Mouse (Mus musculus) right cerebral cortex, postnatal 10 days (tissue): ENCODE measurements around the gene Tipin.
"Not testable (repeated sequence)": the region's sequence is repeated elsewhere in the genome, so short reads cannot be mapped to it uniquely, and the experiment has no call there.

Experiments
- DNase-seq, 2 experiments: peaks; one replicate each; pipeline ENCODE4 v3.0.0; 2021; ENCODE audit warnings: low spot score in 2 of 2

Tipin gene

DNA sequence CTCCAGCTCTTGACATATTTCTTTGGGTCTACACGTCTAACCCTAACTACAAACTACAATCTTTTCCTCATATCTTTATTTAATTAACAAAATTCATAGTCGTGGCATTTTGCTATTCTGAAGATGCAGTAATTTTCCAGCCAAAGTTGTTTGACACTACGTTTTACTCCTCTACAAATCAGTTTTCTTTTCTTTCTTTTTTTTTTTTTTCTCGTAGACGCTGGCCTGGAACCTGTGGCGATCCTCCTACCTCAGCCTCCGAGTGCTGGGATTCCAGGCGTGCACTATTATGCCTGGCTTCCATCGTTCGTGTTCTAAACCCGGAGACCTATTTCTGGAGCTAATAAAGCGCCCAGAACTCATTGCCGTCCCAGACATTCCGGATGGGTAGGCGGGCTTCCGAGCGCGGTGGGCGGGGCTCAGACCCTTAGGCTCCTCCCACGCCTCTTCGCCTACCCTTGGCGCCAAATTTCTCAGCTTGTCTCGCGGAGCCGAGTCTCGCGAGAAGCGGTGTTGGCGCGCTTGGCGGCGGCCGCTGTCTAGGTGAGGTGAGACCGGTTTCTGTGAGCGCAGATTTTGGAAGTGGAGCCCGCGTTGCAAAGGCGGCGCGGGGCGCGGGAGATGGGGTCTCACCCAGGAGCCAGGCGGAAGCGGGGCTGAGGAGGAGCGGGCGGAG is at the start of gene Tipin:
TSS of gene Tipin (plus strand) at position 477 of the 676 bp plus-strand sequence.
- DNase-seq = peak; percentile 95 to 96

DNA sequence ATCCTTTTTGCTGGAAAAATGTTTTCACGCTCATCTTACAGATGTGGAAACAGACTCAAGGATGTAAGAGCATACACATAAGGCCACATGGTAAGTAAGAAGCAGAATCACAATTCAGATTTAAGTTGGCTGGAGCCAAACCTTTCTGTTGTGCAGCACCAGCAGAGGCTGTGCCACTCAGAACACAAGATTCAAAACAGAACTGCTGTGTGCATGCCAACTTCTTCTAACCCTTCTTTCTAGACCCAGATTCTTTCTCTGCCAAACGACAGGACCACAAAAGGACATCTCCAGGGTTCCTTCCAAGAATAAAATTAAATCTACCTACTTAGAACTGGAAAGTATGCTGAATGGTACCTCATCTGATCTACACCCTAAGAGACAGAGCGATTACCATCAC is 49.7 kb upstream of the Tipin start:
- DNase-seq = no peak

DNA sequence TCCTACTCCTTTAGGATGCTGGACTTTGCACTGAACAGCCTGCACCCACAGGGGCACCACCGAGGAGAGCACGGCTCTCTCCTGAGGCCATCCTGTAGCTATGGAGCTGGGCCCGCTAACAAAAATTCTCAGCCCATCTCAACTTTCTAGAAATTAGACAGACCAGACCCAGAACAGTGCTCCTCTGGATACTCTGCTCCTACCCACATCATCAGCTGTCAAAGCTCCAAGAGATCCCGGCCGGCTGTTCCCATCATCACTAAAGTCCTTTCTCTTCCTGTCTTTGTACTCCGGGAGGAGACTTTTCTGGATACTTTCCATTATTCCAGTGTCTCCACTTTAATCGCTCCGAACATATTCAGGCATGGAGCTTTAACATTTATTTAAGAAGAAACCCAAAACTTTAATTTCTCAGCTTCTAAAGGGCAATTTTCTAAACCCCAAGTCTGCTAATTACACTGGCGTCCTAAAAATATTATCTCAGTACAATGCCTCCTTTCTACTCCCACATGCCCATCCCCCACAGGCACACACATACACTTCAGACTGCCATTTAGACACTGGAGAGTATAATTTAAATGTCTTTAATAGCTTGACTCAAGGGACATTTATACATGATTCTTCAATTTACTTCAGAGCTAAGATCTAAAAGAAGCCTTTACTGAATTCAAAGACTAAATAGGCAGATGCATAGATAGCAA is 49.0 kb upstream of the Tipin start:
- no peak for DNase-seq

DNA sequence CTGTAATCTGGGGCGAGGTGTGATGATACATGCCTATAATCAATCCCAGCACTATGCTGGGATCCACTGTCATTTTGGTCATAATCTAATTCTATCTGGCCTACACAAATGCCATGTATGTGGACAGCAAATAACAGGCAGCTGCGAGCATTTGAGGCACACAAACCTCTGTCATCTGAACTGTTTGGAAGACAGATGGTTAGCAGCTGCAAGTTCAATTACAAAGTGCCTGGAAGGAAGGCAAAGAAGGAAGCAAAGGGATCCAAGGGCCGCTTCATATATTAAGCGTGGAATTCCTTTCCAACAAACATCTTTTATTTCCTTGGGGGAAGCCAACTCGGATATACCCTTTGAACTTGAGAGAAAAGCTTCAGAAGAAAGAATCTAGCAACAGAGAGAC is 47.7 kb upstream of the Tipin start:
- DNase-seq = no peak

DNA sequence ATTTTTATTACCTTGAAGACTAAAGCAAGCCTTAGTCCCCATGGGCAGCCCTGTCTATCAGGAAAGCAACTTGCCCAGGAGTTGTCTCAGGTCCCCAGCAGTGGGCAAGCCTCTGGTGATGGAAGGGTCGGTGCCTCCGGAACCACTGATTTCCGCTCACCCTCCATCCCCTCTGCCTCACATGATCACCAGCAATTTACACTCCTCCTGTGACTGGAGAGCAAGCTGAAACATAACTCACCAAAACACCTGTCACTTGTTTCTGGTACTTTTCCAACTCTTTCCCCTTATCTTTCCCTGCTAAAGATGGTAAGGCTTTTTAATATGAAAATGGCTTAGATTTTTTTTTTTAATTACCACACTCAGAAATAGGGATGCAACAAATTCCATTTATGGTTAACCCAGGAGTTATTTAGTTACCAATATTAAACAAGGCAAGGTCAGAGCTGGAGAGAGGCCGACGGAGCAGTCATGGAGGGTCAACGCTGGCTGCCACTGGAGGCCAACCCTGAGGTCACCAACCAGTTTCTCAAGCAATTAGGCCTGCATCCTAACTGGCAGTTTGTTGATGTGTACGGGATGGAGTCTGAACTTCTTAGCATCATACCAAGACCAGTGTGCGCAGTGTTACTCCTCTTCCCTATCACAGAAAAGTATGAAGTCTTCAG is 46.5 kb upstream of the Tipin start, which contains the start of gene Uchl4:
TSS of gene Uchl4 (plus strand) at position 434 of the 668 bp plus-strand sequence.
- peak in 1 of 2 experiments; percentile 16 for DNase-seq

DNA sequence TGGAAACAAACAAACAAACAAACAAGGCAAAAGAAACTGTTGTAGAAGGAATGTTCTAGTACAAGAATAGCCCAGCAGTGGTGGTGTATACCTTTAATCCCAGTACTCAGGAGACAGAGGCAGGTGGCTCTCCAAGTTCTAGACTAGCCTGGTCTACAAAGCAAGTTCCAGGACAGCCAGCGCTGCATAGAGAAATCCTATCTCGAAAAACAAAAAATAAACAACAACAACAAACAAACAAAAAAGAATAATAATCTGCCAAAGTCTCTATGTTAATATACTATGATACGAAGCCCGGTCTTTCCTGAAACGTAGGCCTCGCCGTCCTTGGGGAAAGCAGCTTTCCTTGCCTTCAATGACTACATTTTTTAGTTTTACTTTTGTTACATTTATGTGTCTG is 45.3 kb upstream of the Tipin start:
- no peak for DNase-seq

DNA sequence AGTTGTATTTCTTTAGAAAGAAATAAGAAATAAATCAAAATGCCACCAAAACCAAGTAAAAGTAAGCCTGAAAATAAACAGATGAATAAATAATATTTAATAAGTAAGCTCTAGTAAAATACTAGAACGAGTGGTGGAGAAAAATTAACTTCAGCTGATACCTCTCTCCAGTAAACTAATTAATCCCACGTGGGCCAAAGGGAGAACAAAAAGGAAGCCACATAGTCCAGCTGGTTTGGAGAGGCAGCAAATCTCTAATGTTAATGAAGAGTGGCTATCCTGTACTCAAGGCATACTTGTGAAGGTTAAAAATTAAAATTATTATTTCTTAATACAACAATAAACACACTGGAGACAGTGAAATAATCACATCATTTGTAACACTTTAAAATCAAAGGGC is 41.3 kb upstream of the Tipin start:
- no peak for DNase-seq

DNA sequence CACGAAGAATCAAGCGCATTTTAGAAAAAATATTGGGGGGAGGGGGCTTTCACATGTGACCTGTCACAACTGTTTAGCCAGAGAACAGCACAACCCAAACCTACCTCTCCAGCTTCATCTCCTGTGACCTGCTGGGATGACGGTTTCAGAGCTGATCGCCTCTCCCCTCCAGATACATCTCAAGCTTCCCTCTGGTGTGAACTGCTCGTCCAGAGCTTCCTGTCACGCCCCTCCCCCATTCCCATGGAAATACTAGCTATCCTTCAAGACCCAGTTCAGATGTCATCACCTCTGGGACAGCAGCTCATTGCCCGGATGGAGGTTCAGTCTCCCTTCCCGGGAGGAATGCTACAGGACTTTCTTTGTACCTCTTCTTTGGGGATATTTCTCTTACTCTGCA is 40.7 kb upstream of the Tipin start:
- DNase-seq = no peak

DNA sequence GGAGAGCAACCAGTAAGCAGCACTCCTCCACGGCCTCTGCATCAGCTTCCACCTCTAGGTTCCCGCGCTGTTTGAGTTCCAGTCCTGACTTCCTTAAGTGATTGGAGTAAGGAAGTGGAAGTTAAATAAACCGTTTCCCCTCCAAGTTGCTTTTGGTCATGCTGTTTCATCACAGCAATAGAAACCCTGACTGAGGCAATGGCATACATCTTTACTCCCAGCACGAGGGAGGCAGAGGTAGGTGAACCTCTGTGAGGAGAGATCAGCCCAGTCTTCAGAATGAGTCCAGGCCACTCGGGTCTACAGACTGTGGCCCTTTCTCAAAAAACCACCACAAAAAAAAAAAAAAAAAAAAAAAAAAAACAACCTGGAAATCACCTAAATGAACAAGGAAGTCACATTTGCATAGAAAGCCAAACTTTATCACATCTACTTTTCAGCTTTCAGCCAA is 39.0 kb upstream of the Tipin start:
- DNase-seq = no peak

DNA sequence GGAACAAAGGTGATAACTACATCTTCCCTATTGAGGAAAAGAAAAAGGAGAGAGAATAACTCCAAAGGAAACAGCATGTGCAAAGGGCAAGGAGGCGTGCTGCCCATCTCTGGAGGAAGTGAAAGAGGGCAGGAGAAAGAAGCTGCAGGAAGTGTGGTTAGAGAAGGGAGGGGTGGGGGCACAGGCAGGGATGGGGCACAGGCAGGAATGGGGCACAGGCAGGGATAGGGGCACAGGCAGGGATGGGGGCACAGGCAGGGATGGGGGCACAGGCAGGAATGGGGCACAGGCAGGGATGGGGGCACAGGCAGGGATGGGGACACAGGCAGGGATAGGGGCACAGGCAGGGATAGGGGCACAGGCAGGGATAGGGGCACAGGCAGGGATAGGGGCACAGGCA is 32.0 kb upstream of the Tipin start:
- no peak for DNase-seq

DNA sequence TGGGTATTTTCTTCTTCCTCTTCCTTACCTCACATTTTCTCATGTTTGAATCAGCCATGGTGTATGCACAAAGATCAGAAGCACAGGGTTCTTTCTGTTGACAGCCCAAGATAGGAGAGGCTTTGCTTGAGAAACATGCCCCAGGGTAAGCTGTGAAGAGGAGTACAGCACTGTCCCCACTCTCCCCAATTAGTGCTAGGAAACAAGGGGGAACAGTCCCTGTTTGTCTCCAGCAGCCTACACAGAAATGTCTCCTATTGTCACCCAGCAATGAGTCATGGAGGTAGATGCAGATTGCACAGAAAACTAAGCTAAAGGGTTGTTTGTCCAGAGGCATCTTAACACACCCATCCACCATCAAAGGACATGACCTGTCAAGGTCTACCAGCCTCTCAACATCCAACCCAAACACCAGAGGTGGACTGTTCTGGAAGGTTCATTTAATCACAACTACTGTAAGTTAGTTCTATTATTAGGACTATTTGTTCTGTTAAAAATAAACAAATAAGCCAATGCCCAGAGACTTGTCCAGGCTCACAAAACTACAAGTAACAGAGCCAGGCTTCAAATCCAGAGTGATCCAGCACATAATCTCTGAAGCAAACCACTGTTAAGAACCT is 31.2 kb upstream of the Tipin start:
- DNase-seq = no peak

DNA sequence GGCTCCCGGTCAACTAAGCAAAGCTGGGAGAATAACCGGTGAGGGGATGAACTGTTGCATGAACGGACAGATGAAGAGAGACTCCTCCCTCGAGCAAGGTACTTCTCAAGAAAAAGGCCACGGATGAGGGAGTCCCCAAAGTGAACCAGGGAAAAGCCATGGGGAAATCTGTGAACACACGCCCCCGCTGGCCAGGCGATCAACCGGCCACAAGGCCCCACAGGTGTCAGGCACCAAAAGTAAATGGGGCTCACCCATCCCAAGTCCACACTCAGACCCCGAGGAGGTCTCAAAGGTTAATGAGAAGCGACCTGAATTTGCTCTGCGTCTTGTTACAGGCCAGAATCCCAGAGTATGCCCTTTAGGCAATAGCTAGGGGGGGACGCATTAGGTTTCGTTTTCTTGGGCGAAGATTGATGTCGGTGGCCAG is 28.8 kb upstream of the Tipin start:
- DNase-seq = no peak

DNA sequence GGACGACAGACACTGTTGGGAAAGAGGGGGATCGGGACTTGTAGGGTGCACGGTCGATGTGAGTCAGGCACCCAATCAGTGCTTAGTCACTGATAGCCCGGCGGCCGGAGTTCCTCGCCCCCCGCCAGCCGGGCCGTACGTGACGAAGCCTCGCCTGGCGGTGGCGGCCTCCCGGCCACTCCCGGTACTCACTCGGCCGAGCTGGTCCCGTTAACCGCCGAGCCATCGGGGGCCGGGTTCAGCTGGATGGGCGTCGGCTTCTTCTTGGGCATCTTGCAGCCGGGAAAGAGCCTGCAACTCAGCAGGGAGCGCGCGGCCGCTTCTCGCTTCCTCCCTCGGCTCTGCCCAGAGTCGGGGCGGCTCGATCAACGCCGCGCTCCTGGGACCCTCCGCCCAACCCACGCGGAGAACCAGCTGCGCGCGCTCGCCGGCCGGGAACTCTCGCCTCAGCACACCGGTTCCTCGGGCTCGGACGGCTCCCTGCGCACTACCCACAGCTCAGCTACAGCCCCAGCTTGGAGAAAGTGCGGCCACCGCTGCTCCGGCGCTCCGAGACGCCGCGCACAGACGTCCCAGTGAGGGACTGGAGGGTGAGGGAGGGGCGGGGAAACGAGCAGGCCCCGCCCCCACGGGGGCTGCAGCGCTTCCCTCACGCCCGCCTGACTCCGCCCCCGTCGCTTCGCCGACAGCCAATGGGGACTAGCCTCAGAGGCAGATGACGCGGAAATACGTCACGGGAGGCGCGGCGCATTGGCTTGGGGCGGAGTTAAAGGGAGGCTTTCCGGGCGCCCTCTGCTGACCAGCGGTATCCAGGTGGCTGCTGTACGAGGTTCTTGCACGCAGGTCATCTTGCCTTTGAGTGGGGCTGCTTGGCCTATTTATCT is 28.1 kb upstream of the Tipin start, which contains the start of gene Map2k1:
TSS of gene Map2k1 (minus strand) at position 611 of the 884 bp plus-strand sequence.
- DNase-seq = peak; percentile 99 to 100

DNA sequence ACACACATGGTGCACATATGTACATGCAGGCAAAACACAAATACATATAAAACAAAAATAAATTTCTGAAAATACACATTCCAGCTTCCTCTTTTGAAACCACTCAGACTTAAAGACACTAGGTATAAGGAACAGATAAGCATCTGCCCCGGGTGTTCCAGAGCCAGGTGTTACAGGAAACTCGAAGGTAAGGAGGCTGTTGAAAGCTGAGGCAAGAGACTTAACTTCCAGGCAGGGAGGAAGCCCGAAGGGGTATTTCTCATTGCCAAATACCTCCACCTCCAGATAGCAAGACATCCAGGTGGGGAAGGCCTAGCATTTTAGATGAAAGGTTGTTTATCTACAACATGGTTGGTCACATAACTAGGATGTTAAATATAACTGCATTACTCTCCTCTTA is 26.0 kb upstream of the Tipin start:
- no peak for DNase-seq

DNA sequence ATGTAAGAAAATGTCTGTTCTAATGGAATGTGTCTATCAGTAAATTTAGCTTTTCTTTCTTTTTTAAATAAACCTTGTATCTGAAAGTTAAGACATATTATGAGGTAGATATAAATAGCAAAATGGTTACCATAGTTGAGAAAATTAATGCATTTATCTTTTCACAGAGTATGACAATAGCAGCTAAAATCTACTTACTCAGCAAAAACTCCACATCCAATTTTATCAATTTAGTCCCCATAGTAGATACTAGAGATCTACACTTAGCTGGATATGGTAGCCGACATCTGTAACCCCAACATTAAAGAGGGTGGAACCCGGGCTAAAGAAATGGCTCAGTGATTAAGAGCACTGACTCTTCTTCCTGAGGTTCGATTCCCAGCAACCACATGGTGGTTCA is 25.2 kb upstream of the Tipin start:
- DNase-seq = no peak

DNA sequence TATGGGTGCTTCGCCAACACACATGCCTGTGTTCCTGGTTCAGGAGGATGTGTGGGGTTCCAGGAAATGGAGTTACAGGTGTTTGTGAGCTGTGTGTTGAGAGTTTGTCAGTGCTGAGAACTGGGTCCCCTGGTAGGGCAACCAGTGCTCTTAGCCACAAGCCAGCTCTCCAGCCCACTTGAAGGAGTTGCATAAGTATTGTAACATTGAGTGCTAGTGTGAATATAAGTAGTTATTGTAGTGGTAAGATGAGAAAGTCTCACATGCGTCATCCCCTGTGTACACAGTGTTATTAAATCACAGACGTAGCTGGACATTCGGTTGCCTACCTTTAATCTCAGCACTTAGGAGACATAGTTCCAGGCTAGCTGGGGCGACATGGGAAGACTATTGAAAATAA is 21.5 kb upstream of the Tipin start:
- DNase-seq = no peak

DNA sequence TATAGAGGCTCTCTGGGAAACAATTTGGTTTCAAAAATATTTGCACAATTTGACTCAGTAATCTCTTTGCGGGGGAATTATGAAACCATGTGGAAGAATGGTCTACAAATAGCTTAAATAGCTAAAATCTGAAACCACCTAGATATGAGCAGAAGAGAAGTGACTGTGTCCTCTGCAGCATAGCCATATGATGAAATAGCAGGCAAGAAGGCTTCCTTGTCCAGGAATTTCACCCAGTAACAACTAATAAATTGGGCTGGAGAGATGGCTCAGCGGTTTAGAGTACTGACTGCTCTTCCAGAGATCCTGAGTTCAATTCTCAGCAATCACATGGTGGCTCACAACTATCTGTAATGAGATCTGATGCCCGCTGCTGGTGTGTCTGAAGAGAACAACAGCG is 20.4 kb upstream of the Tipin start:
- DNase-seq = no peak

DNA sequence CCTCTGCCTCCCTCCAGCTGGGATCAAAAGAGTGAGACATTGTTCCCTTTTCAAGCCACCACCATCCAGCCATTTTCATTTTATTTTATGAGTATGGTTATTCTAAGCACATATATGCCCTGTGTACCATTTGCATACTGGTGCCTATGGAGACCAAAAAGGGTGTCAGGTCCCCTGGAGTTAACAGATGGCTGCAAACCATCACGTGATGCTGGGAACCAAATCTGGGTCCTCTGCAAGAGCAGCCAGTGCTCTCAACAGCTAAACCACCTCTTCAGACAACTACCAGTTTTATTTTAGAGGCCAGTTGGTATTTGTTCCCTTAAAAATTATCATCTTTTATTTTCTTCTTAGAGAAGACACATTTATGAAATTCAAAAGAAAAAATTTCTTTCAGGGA is 16.6 kb upstream of the Tipin start:
- peak in 1 of 2 experiments; percentile 64 for DNase-seq

DNA sequence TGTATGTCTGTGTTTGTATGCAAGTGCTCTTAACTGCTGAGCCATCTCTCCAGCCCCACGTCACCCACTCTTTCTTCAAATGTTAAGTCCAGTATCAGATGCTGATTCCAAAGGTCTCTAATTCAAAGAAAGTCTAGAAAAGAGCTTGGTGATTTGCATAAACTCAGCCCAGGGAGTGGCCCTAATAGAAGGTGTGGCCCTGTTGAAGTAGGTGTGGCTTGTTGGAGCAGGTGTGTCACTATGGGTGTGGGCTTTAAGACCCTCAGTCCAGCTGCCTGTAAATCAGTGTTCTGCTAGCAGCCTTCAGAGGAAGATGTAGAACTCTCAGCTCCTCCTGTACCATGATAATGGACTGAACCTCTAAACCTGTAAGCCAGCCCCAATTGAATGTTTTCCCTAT is 14.2 kb upstream of the Tipin start:
- no peak for DNase-seq

DNA sequence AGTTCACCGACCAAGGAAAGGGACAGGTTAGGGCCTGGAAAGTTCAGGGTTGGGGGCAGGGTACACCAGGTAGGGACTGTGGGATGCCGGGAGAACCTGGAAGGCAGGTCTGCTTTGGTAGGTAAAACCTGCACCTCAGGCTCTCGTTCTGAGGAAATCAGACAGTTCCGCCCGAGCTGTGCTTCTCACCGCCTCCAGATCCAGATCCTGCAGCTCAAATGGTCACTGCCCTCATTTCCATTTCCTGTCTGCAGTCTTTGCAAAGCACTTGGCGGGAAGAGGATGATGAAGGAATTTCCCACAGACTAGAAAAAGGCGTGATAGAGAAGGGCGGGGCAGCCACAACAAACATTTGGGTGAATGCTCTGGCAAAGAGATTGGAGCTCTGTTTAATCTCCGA is 13.2 kb upstream of the Tipin start:
- DNase-seq = no peak

DNA sequence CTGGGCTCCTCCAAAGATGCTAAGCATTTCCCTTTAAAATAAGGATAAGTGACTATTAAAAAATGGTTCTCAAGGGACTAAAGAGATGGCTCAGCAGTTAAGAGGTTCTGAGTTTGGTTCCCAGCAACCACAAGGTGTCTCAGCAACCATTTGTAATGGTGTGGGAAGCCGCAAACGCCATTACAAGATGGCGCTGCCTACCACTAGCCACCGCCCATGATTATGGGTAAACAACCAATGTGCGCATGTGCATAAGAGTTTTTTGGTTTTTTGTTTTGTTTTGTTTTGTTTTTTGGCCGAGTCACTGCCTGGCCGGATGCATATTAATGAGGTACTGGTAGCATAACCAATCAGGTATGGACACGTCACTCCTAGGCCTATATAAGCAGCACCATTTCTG is 12.5 kb upstream of the Tipin start:
- not testable (repeated sequence) for DNase-seq
